Mouse (Mus musculus) liver, embryonic 14.5 days (tissue): ENCODE measurements at regions not wholly inside any gene's neighbourhood (a gene's known extent, or its start where the extent isn't known, plus 50 kb on each side); places are given as distances from the start of the nearest gene placed in this dataset.
A peak's percentile ranks its signal among the peaks of the same experiment; 100 is the strongest.

Experiments
- CTCF ChIP-seq: IDR thresholded peaks from 2 replicates; pipeline ENCODE4 v1.5.1; 2016; ENCODE audit warnings: antibody characterized with exemption, low read depth, control low read depth
- EP300 ChIP-seq: IDR thresholded peaks from 2 replicates; pipeline ENCODE4 v1.6.1; 2016; ENCODE audit warnings: antibody characterized with exemption, low read depth

DNA sequence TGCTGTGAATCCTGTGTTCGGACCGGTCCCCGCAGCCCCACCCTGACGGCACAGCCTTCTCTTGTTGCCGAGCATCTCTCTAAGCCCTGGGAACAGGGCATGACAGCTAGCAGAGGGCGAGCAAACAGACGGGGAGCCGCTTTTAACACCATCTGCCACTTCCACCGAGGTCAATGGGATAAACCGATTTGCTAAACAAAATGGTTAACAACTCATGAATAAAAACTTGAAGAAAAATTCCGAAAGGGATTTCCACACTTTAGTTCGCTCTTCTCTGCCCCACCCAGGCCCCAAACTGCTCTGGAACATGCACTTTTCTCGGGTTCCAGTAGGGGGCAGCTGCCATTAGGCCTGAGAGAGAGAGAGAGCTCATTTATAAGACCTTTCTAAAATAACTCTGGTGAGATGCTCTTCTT, 72.0 kb upstream of the Pcdh8 start:
- TF ChIP-seq CTCF (peak; percentile 25), EP300 (no peak)
